Mouse (Mus musculus) WW6 (cell line): ENCODE results near the gene Imp3.

Experiments
- DNase-seq: peaks from one replicate; pipeline ENCODE4 v3.0.0-alpha.2; 2013; ENCODE audit warnings: low read depth, low spot score

The Imp3 gene

DNA sequence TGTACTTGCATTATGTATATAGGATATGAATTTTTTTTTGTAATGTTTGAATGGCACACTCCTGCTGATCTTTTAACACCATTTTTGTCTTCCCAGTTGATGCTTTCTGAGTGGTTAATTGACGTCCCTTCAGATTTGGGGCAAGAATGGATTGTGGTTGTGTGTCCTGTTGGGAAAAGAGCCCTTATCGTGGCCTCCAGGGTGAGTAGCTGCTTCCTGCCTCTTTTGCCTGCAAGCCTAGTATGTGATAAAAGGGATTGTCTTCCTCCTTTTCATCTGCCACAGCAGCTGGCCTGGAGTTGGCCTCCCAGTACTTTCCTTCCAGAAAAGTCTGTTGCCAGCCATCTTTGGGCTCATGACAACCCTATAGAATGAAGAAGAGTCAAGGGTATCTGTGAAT, 32.9 kb downstream of the Imp3 start:
- no peak for DNase-seq

GRCm38 (mm10) chr9:56973960-56974524, 36.8 kb downstream of the Imp3 start:
- DNase-seq: no peak

DNA sequence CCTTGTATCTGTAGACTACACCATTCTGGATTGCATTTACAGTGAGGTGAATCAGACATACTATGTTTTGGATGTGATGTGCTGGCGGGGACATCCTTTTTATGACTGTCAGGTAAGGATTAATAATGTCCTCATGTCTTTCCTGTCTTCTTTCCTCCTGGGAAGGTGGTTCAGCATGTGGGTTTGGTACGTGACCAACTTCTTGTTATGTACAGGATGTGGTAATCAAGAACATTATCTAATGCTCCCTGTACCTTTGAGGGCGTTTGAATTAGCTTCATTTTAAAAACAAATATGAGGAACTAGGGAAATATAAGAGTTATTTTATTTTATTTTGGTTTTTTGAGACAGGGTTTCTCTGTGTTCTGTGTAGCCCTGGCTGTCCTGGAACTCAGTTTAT, 37.9 kb downstream of the Imp3 start:
- no peak for DNase-seq

DNA sequence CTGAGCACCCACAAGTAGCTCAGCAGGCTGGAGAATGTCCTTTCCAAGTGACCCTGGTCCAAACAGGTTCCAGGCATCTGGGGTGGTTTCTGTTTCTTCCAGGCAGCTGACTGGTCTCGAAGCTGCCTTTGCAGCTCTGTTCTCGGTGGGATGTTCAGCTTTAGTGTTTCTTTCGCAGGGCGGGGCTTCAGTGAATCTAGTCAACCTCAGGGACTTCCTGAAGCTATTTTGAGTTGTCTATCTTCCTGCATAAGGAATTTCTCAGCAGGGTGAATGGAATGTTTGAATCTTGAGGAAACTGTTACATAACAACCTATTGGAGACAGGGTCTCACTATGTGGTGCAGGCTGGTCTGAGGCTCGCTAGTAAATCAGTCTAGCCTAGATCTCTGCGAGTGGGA, 42.9 kb downstream of the Imp3 start:
- no peak for DNase-seq

GRCm38 (mm10) chr9:56981502-56981901, 44.2 kb downstream of the Imp3 start:
- no peak for DNase-seq
